Mouse (Mus musculus): ENCODE measurements around the gene Suclg2.

Gene Suclg2

GRCm38 (mm10) chr6:95718031-95718968 is at the start of gene Suclg2:
Gene Suclg2, minus strand, starts transcription at chr6:95718800.
- peak; percentile 77 to 79 for DNase-seq (ENCODE audit: low spot score in 2 of 2)

DNA sequence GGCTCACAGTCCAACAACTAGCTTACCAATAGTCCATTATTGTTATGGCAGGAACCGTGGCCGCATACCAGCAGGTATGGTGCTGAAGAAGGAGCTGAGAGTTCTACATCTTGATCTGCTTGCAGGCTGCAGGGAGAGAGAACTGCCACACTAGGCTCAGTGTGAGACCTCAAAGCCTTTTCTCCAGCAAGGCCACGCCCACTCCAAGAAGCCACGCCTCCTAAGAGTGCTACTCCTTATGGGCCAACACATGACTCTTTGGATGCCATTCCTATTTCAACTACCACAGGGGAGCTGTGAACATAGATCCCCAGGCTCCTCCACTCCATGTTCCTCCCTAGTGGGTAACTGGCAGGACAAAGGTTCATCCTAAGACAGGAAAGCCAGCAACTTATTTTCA is 48.0 kb upstream of the Suclg2 start:
- no peak for DNase-seq (ENCODE audit: low spot score in 2 of 2)

DNA sequence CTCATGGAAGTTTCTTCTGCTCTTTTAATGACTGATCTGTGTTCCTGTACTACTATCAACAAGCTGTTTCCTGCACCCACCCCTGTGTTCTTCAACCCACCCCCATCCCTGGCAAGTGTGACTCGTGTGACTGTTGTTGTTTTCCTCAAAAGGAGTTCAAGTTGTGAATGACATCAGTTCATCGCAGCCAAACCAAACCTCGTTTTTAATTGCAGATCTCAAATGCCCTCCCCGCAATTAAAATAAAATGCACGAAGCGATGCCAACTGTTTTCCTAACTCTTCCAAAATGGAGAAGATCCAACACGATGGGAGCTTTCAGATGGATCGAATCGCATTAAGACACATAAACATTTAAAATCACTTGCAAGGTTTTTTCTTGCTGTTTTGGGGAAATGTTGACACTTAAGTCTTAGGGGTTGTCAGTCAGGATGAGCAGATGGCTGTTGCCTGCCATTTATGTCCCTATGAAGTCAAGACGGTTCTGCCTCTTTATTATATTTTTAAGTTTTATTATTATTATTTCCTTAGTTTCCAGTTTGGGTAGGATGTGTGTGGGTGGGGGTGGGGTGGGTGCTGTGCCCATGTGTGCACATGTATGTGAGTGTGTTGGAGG is 41.1 kb upstream of the Suclg2 start:
- no peak for DNase-seq (ENCODE audit: low spot score in 2 of 2)

- no peak for DNase-seq (ENCODE audit: low spot score in 2 of 2)
These were observed 23.8 kb upstream of the Suclg2 start for GRCm38 (mm10) chr6:95742378-95742777.

GRCm38 (mm10) chr6:95731570-95732367 is 13.2 kb upstream of the Suclg2 start:
- DNase-seq (ENCODE audit: low spot score in 2 of 2), result no peak

- no peak for DNase-seq (ENCODE audit: low spot score in 2 of 2)
These were observed 10.8 kb upstream of the Suclg2 start for GRCm38 (mm10) chr6:95729399-95729798.

DNA sequence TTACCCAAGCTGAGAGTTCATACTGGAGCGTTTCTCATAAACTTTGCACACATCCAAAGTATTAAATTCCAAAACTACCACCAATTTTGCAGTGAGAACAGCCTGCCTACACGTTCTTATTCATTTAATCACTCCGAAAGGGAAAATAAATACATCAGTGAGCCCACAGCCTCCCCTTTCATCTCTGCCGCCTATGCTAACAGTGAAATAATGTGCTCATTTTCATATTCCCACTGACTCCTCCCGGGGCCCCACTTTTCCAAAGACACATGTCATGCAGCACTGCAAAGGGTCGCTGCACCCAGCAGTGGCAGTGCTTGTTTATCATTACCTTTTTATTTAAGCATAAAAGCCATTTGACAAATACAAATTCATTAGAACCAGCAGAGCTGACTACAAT is 6.7 kb upstream of the Suclg2 start:
- DNase-seq (ENCODE audit: low spot score in 2 of 2), result no peak

DNA sequence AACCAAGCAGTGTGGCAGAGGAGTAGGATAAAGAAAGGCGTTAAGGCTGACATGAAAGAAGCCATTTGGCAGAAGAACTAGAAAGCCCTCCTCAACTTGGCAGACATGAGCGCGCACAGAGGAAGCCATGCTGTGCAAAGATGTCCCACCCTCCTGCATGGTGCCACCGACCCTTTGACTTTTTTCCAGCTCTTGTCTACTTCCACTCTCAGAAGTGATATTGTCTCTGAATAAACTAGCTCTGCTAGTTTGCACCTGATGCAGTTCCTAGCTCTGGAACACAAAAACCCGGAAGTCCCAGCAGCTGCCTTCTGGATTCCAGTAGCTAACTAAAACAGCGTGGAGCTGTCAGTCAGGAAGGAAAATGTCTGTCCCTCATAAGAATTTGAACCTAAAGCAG is 4.8 kb upstream of the Suclg2 start:
- no peak for DNase-seq (ENCODE audit: low spot score in 2 of 2)

DNA sequence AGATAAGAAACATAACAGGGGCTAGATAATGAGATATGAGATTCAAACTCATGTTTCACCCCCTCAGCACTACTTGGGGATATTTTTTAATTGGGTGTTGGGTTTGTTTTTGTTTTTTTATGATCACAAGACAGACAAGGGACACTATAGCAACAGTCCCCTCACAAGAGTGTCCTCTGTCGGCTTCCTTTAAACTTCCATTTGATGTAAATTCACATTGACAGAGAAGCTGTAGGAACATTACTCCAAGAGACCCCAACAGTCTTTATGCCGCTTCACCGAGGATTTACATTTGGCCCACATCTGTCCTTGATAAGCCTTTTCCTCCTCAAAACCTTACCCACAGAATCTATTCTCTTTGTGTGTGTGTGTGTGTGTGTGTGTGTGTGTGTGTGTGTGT is 1.2 kb upstream of the Suclg2 start:
- no peak for DNase-seq (ENCODE audit: low spot score in 2 of 2)

DNA sequence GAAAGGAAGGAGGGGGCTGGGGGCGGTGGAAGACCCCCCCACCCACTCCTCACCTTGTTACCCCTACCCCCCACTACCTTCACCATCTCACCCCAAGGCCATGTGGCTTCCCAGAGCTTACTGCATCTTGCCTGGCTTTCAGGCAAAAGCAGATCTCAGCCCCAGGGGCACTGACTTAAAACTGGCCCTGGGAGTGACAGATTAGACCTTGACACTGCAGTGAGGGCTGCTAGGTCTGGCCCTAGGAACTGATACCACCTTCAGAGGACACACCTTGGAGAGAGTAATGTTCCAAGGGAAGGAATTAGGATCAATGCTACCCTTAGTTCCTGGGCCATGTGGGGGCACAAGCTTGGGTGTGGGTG is 351 bp upstream of the Suclg2 start:
- DNase-seq (ENCODE audit: low spot score in 2 of 2), result no peak

DNA sequence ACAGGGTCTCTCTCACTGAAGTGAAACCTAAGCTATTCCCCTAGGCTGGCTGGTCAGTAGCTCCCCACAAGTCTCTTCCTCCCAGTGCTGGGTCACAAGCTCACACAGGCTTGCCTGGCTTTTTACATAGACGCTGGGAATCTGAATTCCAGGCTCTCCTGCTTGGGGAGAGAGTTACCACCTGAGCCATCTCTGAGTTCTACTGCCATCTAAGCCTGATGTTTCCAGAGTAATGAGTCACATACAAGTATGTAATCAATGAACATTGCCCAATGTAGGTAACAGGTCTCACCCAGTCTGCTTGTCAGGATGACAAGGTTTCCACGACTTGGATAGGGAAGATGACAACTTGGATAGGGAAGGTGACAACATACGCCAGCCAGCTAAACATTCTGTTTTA is 1.5 kb downstream of the Suclg2 start:
- DNase-seq (ENCODE audit: low spot score in 2 of 2), result no peak

GRCm38 (mm10) chr6:95716476-95716875 is 2.1 kb downstream of the Suclg2 start:
- no peak for DNase-seq (ENCODE audit: low spot score in 2 of 2)

DNA sequence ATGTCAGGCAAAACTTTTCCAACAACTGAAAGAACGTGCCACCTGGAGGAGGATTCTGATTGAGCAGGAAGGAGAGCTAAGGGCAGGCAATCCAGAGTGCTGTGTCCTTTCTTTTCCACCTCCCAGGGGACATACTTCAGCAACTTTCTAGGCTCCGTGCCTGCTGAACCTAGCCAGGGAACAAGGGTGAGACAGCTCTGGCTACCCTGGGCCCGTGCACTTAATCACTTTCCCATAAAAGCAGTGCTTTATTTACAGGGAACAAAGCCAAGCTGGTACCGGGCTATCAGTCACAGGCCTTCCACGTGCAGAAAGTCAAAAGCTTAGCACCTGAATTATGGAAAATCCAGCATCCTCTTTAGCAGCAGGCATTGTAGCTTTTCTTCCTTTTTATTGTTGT is 5.4 kb downstream of the Suclg2 start:
- DNase-seq (ENCODE audit: low spot score in 2 of 2), result no peak

DNA sequence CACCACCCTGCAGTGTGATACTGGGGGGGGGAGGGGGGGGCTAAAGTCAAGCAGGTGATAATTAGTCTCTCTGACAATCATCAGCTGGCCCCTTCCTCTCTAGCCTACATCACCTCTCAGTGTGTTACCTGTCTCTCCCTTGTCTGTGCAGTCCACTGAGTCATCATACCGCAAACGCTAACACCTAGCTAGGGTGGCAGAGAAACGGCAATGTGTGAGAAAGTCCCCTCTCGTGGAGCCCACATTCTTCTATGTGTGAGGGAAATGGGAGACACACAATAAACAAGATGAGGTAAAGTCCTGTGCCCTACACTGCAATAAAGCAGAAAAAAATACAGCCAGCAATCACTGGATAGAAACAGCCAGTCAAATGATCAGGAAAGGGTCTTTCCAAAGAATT is 6.5 kb downstream of the Suclg2 start:
- DNase-seq (ENCODE audit: low spot score in 2 of 2), result no peak

DNA sequence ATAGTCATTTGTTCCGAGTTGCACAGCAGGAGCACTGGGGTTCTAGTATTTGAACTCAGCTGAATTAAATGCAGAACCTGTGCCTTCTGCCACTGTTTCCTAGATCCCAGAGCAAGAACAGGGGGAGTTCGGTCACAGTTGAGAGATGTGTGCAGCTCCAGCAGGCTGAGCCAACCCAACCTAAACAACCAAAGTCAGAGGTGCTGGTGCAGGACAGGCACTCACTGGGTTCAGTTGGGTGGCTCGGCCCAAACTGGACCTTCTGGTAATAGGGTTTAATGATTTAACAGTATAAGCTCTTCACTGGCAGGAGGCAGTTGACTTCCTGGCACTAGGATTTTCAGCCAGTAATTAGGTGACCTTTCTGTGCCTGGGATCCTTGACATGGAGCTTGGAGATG is 6.9 kb downstream of the Suclg2 start:
- no peak for DNase-seq (ENCODE audit: low spot score in 2 of 2)

- DNase-seq (ENCODE audit: low spot score in 2 of 2), result no peak
These were observed 7.7 kb downstream of the Suclg2 start for GRCm38 (mm10) chr6:95710886-95711285.

GRCm38 (mm10) chr6:95709531-95709930 is 9.1 kb downstream of the Suclg2 start:
- no peak for DNase-seq (ENCODE audit: low spot score in 2 of 2)

- DNase-seq (ENCODE audit: low spot score in 2 of 2), result no peak
These were observed 9.5 kb downstream of the Suclg2 start for GRCm38 (mm10) chr6:95709106-95709505.

DNA sequence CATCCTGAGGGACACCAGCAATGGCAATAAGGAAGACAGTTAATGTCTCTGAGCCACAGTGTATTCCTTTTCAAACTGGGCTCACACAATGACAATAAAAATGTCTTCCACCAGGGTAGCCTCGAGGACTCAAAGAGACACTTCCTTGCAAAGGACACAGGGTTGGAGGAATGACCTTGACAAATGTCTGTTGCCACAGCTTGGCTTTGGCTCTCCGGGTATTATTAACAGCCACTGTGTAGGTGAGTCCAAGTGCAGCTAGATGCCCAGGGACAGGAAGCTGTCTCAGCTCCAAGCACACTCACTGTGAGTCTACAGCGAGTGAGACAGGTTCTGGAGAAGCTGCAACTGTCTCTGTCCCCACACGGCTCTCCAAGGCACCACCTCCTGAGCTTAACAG is 14.0 kb downstream of the Suclg2 start:
- DNase-seq (ENCODE audit: low spot score in 2 of 2), result no peak

DNA sequence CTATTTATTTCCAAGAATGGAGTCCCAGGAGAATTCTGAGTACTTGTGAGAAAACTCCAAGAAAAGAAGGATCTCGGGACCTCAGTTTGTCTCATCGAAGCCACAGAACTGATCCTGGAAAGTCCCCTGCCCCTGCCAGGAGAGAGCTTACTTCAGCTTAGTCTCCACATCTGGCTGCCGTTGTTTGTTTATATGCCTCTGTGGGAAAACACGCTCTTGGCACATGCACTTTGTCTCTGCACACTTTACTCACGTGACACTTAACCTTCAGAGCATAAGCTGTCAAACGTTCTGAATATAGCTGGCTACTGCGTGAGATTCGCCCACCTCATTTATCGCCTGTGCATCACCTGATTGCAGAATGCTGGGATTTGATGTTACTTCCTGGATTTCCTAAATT is 16.4 kb downstream of the Suclg2 start:
- DNase-seq (ENCODE audit: low spot score in 2 of 2), result no peak

- DNase-seq (ENCODE audit: low spot score in 2 of 2), result no peak
These were observed 16.8 kb downstream of the Suclg2 start for GRCm38 (mm10) chr6:95701786-95702185.

- no peak for DNase-seq (ENCODE audit: low spot score in 2 of 2)
These were observed 17.5 kb downstream of the Suclg2 start for GRCm38 (mm10) chr6:95700981-95701610.

Measured in urinary bladder, adult 18-20 months (tissue).